Mouse (Mus musculus): ENCODE measurements at regions not wholly inside any gene's neighbourhood (a gene's known extent, or its start where the extent isn't known, plus 50 kb on each side); places are given as distances from the start of the nearest gene placed in this dataset.
A peak's percentile ranks its signal among the peaks of the same experiment; 100 is the strongest.

GRCm38 (mm10) chr8:26816977-26817376, 160.1 kb upstream of the Zfp703 start:
- Histone ChIP-seq H3K4me2 (no peak overlapping the region), H3K27me3 (replicated peaks) (no peaks in the 10 kb centered on the region), H3K9ac (no peak overlapping the region), H3K36me3 (no peaks in the 10 kb centered on the region), H3K4me1 (peaks cover 2% of the 10 kb centered on the region; the same call in 1 of the 2 replicates), H3K9me3 (no peaks in the 10 kb centered on the region), H3K27ac (no peak overlapping the region), H3K4me3 (replicated peaks) (no peak overlapping the region)
- 72% methylated on average over 7 of the region's 7 CpGs for WGBS
- ATAC-seq (ENCODE audit: insufficient read depth, low FRiP score, low read depth), result no peak

- whole genome bisulfite sequencing, result 79% methylated on average over 8 of the region's 8 CpGs
- Histone ChIP-seq H3K9me3 (no peaks in the 10 kb centered on the region), H3K36me3 (no peaks in the 10 kb centered on the region), H3K4me2 (no peak overlapping the region), H3K9ac (no peak overlapping the region), H3K4me3 (replicated peaks) (no peak overlapping the region), H3K27me3 (replicated peaks) (no peaks in the 10 kb centered on the region), H3K4me1 (peaks cover 4% of the 10 kb centered on the region; the same call in 1 of the 2 replicates), H3K27ac (no peak overlapping the region)
- no peak for ATAC-seq (ENCODE audit: insufficient read depth, low FRiP score, low read depth)
These were observed 152.8 kb upstream of the Zfp703 start for GRCm38 (mm10) chr8:26824189-26824941.

- 23% methylated on average over 10 of the region's 10 CpGs for WGBS
- Histone ChIP-seq H3K27ac (no peak overlapping the region), H3K9ac (no peak overlapping the region), H3K4me3 (replicated peaks) (no peak overlapping the region), H3K9me3 (no peaks in the 10 kb centered on the region), H3K4me1 (peaks cover 13% of the 10 kb centered on the region; the same call in 1 of the 2 replicates), H3K4me2 (no peak overlapping the region), H3K36me3 (no peaks in the 10 kb centered on the region), H3K27me3 (replicated peaks) (no peaks in the 10 kb centered on the region)
- no peak for ATAC-seq (ENCODE audit: insufficient read depth, low FRiP score, low read depth)
These were observed 148.7 kb upstream of the Zfp703 start for GRCm38 (mm10) chr8:26828311-26828909.

GRCm38 (mm10) chr8:26829313-26829712, 147.8 kb upstream of the Zfp703 start:
- no peak for ATAC-seq (ENCODE audit: insufficient read depth, low FRiP score, low read depth)
- 66% methylated on average over 4 of the region's 4 CpGs for WGBS
- H3K27ac ChIP-seq, result no peak overlapping the region
- H3K4me1 ChIP-seq, result peaks cover 17% of the 10 kb centered on the region; the same call in 1 of the 2 replicates
- no peak overlapping the region for H3K4me2 ChIP-seq
- H3K4me3 ChIP-seq (replicated peaks), result no peak overlapping the region
- H3K9ac ChIP-seq, result no peak overlapping the region
- H3K27me3 ChIP-seq (replicated peaks), result no peaks in the 10 kb centered on the region
- H3K9me3 ChIP-seq, result no peaks in the 10 kb centered on the region
- no peaks in the 10 kb centered on the region for H3K36me3 ChIP-seq

- Histone ChIP-seq H3K4me2 (no peak overlapping the region), H3K27ac (no peak overlapping the region), H3K9ac (no peak overlapping the region), H3K4me1 (peaks cover 28% of the 10 kb centered on the region), H3K27me3 (replicated peaks) (no peaks in the 10 kb centered on the region), H3K4me3 (replicated peaks) (no peak overlapping the region), H3K9me3 (no peaks in the 10 kb centered on the region), H3K36me3 (no peaks in the 10 kb centered on the region)
- no peak for ATAC-seq (ENCODE audit: insufficient read depth, low FRiP score, low read depth)
- WGBS, result 29% methylated on average over 5 of the region's 5 CpGs
These were observed 146.0 kb upstream of the Zfp703 start for GRCm38 (mm10) chr8:26831148-26831547.

GRCm38 (mm10) chr8:26831790-26832189, 145.3 kb upstream of the Zfp703 start:
- ATAC-seq (ENCODE audit: insufficient read depth, low FRiP score, low read depth), result no peak
- no peaks in the 10 kb centered on the region for H3K9me3 ChIP-seq
- H3K4me2 ChIP-seq, result no peak overlapping the region
- no peaks in the 10 kb centered on the region for H3K36me3 ChIP-seq
- WGBS, result 54% methylated on average over 6 of the region's 6 CpGs
- no peak overlapping the region for H3K4me3 ChIP-seq (replicated peaks)
- no peak overlapping the region for H3K27ac ChIP-seq
- H3K4me1 ChIP-seq, result peaks cover 28% of the 10 kb centered on the region
- no peak overlapping the region for H3K9ac ChIP-seq
- H3K27me3 ChIP-seq (replicated peaks), result no peaks in the 10 kb centered on the region

- Histone ChIP-seq H3K4me3 (replicated peaks) (no peak overlapping the region), H3K36me3 (no peaks in the 10 kb centered on the region), H3K4me2 (no peak overlapping the region), H3K27me3 (replicated peaks) (no peaks in the 10 kb centered on the region), H3K9me3 (no peaks in the 10 kb centered on the region), H3K27ac (peak overlapping the region; percentile 40; the same call in 1 of the 2 replicates), H3K9ac (no peak overlapping the region), H3K4me1 (peaks cover 28% of the 10 kb centered on the region)
- ATAC-seq (ENCODE audit: insufficient read depth, low FRiP score, low read depth), result no peak
- WGBS, result 56% methylated on average over 3 of the region's 3 CpGs
These were observed 144.6 kb upstream of the Zfp703 start for GRCm38 (mm10) chr8:26832546-26832945.

GRCm38 (mm10) chr8:26833297-26833696, 143.8 kb upstream of the Zfp703 start:
- H3K4me1 ChIP-seq, result peaks cover 25% of the 10 kb centered on the region
- H3K4me3 ChIP-seq (replicated peaks), result no peak overlapping the region
- ATAC-seq (ENCODE audit: insufficient read depth, low FRiP score, low read depth), result peak; percentile 78; the same call in 1 of the 2 replicates
- H3K36me3 ChIP-seq, result no peaks in the 10 kb centered on the region
- no peak overlapping the region for H3K9ac ChIP-seq
- H3K27me3 ChIP-seq (replicated peaks), result no peaks in the 10 kb centered on the region
- WGBS, result 33% methylated on average over 4 of the region's 4 CpGs
- peak overlapping the region; percentile 40; the same call in 1 of the 2 replicates for H3K27ac ChIP-seq
- H3K9me3 ChIP-seq, result no peaks in the 10 kb centered on the region
- no peak overlapping the region for H3K4me2 ChIP-seq

GRCm38 (mm10) chr8:26833784-26834183, 143.3 kb upstream of the Zfp703 start:
- Histone ChIP-seq H3K9ac (no peak overlapping the region), H3K4me2 (no peak overlapping the region), H3K27ac (no peak overlapping the region; the same call in 1 of the 2 replicates), H3K27me3 (replicated peaks) (no peaks in the 10 kb centered on the region), H3K4me3 (replicated peaks) (no peak overlapping the region), H3K36me3 (no peaks in the 10 kb centered on the region), H3K4me1 (peaks cover 24% of the 10 kb centered on the region), H3K9me3 (no peaks in the 10 kb centered on the region)
- 49% methylated on average over 5 of the region's 5 CpGs for WGBS
- ATAC-seq (ENCODE audit: insufficient read depth, low FRiP score, low read depth), result no peak

GRCm38 (mm10) chr8:26834604-26835003, 142.5 kb upstream of the Zfp703 start:
- Histone ChIP-seq H3K27me3 (replicated peaks) (no peaks in the 10 kb centered on the region), H3K27ac (no peak overlapping the region), H3K9ac (no peak overlapping the region), H3K9me3 (no peaks in the 10 kb centered on the region), H3K4me3 (replicated peaks) (no peak overlapping the region), H3K4me1 (peaks cover 24% of the 10 kb centered on the region), H3K36me3 (no peaks in the 10 kb centered on the region), H3K4me2 (no peak overlapping the region)
- ATAC-seq (ENCODE audit: insufficient read depth, low FRiP score, low read depth), result no peak
- 64% methylated on average over 13 of the region's 13 CpGs for WGBS

GRCm38 (mm10) chr8:26835076-26835475, 142.0 kb upstream of the Zfp703 start:
- H3K27ac ChIP-seq, result 0 out of 2 replicates have a peak overlapping the region, but pooled peaks have one; percentile 8
- H3K4me2 ChIP-seq, result no peak overlapping the region
- H3K27me3 ChIP-seq (replicated peaks), result no peaks in the 10 kb centered on the region
- ATAC-seq (ENCODE audit: insufficient read depth, low FRiP score, low read depth), result no peak
- no peak overlapping the region for H3K4me3 ChIP-seq (replicated peaks)
- peaks cover 24% of the 10 kb centered on the region for H3K4me1 ChIP-seq
- H3K9ac ChIP-seq, result no peak overlapping the region
- H3K9me3 ChIP-seq, result no peaks in the 10 kb centered on the region
- 41% methylated on average over 8 of the region's 8 CpGs for WGBS
- no peaks in the 10 kb centered on the region for H3K36me3 ChIP-seq

- WGBS, result 54% methylated on average over 6 of the region's 6 CpGs
- Histone ChIP-seq H3K9me3 (no peaks in the 10 kb centered on the region), H3K4me1 (peaks cover 24% of the 10 kb centered on the region), H3K4me3 (replicated peaks) (no peak overlapping the region), H3K36me3 (no peaks in the 10 kb centered on the region), H3K27me3 (replicated peaks) (no peaks in the 10 kb centered on the region), H3K4me2 (no peak overlapping the region), H3K9ac (no peak overlapping the region), H3K27ac (0 out of 2 replicates have a peak overlapping the region, but pooled peaks have one; percentile 8)
- no peak for ATAC-seq (ENCODE audit: insufficient read depth, low FRiP score, low read depth)
These were observed 141.5 kb upstream of the Zfp703 start for GRCm38 (mm10) chr8:26835616-26836015.

Measured in stomach, embryonic 15.5 days (tissue).